Mouse (Mus musculus) bone marrow, adult 2 months (tissue): ENCODE measurements around the gene Prss32. TPM values are rescaled to one million over a fixed set of nuclear protein-coding genes. Genes with fewer than 3 reads are reported as not detected.
"Not testable (repeated sequence)": the region's sequence is repeated elsewhere in the genome, so short reads cannot be mapped to it uniquely, and the experiment has no call there.

ENCODE experiments used
- H3K27ac ChIP-seq: fragments of 200-500 bp; 2 replicates; pipeline ENCODE4 v1.5.1; 2012; ENCODE audit warnings: low read depth, mild to moderate bottlenecking, control low read depth, inconsistent platforms, low read length; ENCODE audit not compliant: control insufficient read depth, poor library complexity, insufficient read depth
- H3K4me1 ChIP-seq: fragments of 200-500 bp; 2 replicates; pipeline ENCODE4 v1.6.1; 2011; ENCODE audit warnings: low read length; ENCODE audit not compliant: control insufficient read depth, insufficient read depth
- H3K4me3 ChIP-seq: fragments of 200-500 bp; replicated peaks from 2 replicates; pipeline ENCODE3; 2011; ENCODE audit warnings: mild to moderate bottlenecking, low read depth, low read length, control low read depth; ENCODE audit not compliant: control insufficient read depth
- CTCF ChIP-seq: fragments of 200-500 bp; IDR thresholded peaks from 2 replicates; pipeline ENCODE4 v1.5.1; 2011; ENCODE audit warnings: low read length, control low read depth; ENCODE audit not compliant: control insufficient read depth, insufficient read depth
- POLR2A ChIP-seq: fragments of 200-500 bp; IDR thresholded peaks from 2 replicates; pipeline ENCODE4 v1.6.1; 2011; ENCODE audit warnings: low read depth, mild to moderate bottlenecking, control low read depth, low read length, borderline replicate concordance; ENCODE audit not compliant: control insufficient read depth
- WGBS: fragments of 180-500 bp; shearing (Covaris S2); methylation state at CpG from one replicate; pipeline ENCODE4 v1.1.7; 2018; 5-methylcytosine and 5-hydroxymethylcytosine counted together
- polyA plus RNA-seq: library from polyadenylated mRNA; stranded (reverse); fragments of >200 nt; gene quantifications from 2 replicates; pipeline ENCODE4 v1.2.4, GENCODE M21; 2011; ENCODE audit warnings: low replicate concordance; ENCODE audit not compliant: missing spikeins, insufficient read depth, insufficient read length

The Prss32 gene
- polyA plus RNA-seq, 1 experiment, result not detected

- Histone ChIP-seq H3K27ac (no peak overlapping the region), H3K4me3 (no peak overlapping the region), H3K4me1 (no peaks in the 10 kb centered on the region; the same call in 1 of the 2 replicates)
- TF ChIP-seq POLR2A (no peak), CTCF (peak; percentile 48; the same call in 1 of the 2 replicates)
- WGBS, result 53% methylated on average over 8 of the region's 8 CpGs
Observed at GRCm38 (mm10) chr17:23873884-23874856, 30.5 kb downstream of the Prss32 start.

- H3K4me1 ChIP-seq, result no peaks in the 10 kb centered on the region
- no peak overlapping the region for H3K4me3 ChIP-seq
- 61% methylated on average over 3 of the region's 3 CpGs for WGBS
- no peak overlapping the region for H3K27ac ChIP-seq
- TF ChIP-seq POLR2A, result no peak
- TF ChIP-seq CTCF, result no peak
Observed at GRCm38 (mm10) chr17:23876741-23877140, 33.1 kb downstream of the Prss32 start.

- no peak overlapping the region for H3K4me3 ChIP-seq
- TF ChIP-seq CTCF (no peak), POLR2A (no peak)
- no peak overlapping the region for H3K27ac ChIP-seq
- H3K4me1 ChIP-seq, result no peaks in the 10 kb centered on the region
- 90% methylated on average over 2 of the region's 2 CpGs for WGBS
Observed at GRCm38 (mm10) chr17:23877166-23877565, 33.5 kb downstream of the Prss32 start.

GRCm38 (mm10) chr17:23880576-23880975 lies 36.9 kb downstream of the Prss32 start, which contains the start of the genes Dcpp1 and Dcpp2:
TSS of gene Dcpp1 (plus strand) at chr17:23880876.
TSS of gene Dcpp2 (plus strand) at chr17:23880880.
- not testable (repeated sequence) for H3K4me3 ChIP-seq, H3K27ac ChIP-seq, H3K4me1 ChIP-seq
- 58% methylated on average over 4 of the region's 4 CpGs for WGBS

Other genes with a start within 250 kb of the Prss32 start
- gene Zfp13, start 244.4 kb upstream of the Prss32 start, polyA plus RNA-seq, result not detected in 2 replicates
- gene Zscan10, start 243.0 kb upstream of the Prss32 start, polyA plus RNA-seq, result 4.2 TPM in 1 of 2 replicates, not detected in the other
- gene Mmp25, start 198.6 kb upstream of the Prss32 start, polyA plus RNA-seq, result 4.8 and 18.0 TPM in 2 replicates
- 0.66 and 2.2 TPM in 2 replicates for gene Bicdl2, start 183.3 kb upstream of the Prss32 start, polyA plus RNA-seq
- gene Hcfc1r1, start 170.3 kb upstream of the Prss32 start, polyA plus RNA-seq, result 28.3 and 54.3 TPM in 2 replicates
- 15.1 and 27.9 TPM in 2 replicates for gene Thoc6, start 170.0 kb upstream of the Prss32 start, polyA plus RNA-seq
- gene Tnfrsf12a, start 166.4 kb upstream of the Prss32 start, polyA plus RNA-seq, result 18.0 TPM in 1 of 2 replicates, not detected in the other
- gene Cldn6, start 164.6 kb upstream of the Prss32 start, polyA plus RNA-seq, result 4.2 TPM in 1 of 2 replicates, not detected in the other
- gene Cldn9, start 159.8 kb upstream of the Prss32 start, polyA plus RNA-seq, result not detected in 2 replicates
- 0.90 and 3.5 TPM in 2 replicates for gene 1520401A03Rik, start 121.1 kb upstream of the Prss32 start, polyA plus RNA-seq
- gene Pkmyt1, start 117.5 kb upstream of the Prss32 start, polyA plus RNA-seq, result 48.5 and 85.5 TPM in 2 replicates
- 6.4 and 8.1 TPM in 2 replicates for gene Paqr4, start 103.0 kb upstream of the Prss32 start, polyA plus RNA-seq
- gene Kremen2, start 98.0 kb upstream of the Prss32 start, polyA plus RNA-seq, result not detected in 2 replicates
- gene Flywch1, start 72.3 kb upstream of the Prss32 start, polyA plus RNA-seq, result 5.5 and 11.2 TPM in 2 replicates
- gene Flywch2, start 57.8 kb upstream of the Prss32 start, polyA plus RNA-seq, result not detected in 2 replicates
- 328 and 487 TPM in 2 replicates for gene Srrm2, start 53.3 kb upstream of the Prss32 start, polyA plus RNA-seq
- 185 and 239 TPM in 2 replicates for gene Elob, start 14.7 kb upstream of the Prss32 start, polyA plus RNA-seq
- gene Prss33, start 7.8 kb upstream of the Prss32 start, polyA plus RNA-seq, result not detected in 2 replicates
- gene Prss41, start 317 bp downstream of the Prss32 start, polyA plus RNA-seq, result not detected in 2 replicates
- not detected in 2 replicates for gene Prss21, start 24.2 kb downstream of the Prss32 start, polyA plus RNA-seq
- not detected in 2 replicates for gene Dcpp1, start 37.0 kb downstream of the Prss32 start, polyA plus RNA-seq
- gene Dcpp2, start 37.0 kb downstream of the Prss32 start, polyA plus RNA-seq, result not detected in 2 replicates
- gene Dcpp3, start 73.6 kb downstream of the Prss32 start, polyA plus RNA-seq, result not detected in 2 replicates
- gene Sbp, start 97.8 kb downstream of the Prss32 start, polyA plus RNA-seq, result not detected in 2 replicates
- not detected in 2 replicates for gene Sbpl, start 111.4 kb downstream of the Prss32 start, polyA plus RNA-seq
- 6.8 TPM in 1 of 2 replicates, not detected in the other for gene Prss30, start 136.7 kb downstream of the Prss32 start, polyA plus RNA-seq
- not detected in 2 replicates for gene Prss22, start 154.2 kb downstream of the Prss32 start, polyA plus RNA-seq
- gene Prss27, start 194.3 kb downstream of the Prss32 start, polyA plus RNA-seq, result not detected in 2 replicates
- 11.4 and 13.6 TPM in 2 replicates for gene Kctd5, start 229.6 kb downstream of the Prss32 start, polyA plus RNA-seq